Mouse (Mus musculus): ENCODE measurements around the gene Prr13. TPM values are rescaled to one million over a fixed set of nuclear protein-coding genes. Genes with fewer than 3 reads are reported as not detected.

Gene Prr13
- total RNA-seq, 2 experiments from 2014 or later: 11.3 to 14.5 TPM

GRCm38 (mm10) chr15:102460971-102461370, 2.1 kb downstream of the Prr13 start:
- DNase-seq: no peak

- no peak for DNase-seq
Measured at GRCm38 (mm10) chr15:102461430-102462075, 2.7 kb downstream of the Prr13 start.

GRCm38 (mm10) chr15:102463666-102464065, 4.8 kb downstream of the Prr13 start:
- DNase-seq: no peak

- DNase-seq: no peak
Measured at GRCm38 (mm10) chr15:102468675-102469370, 10.0 kb downstream of the Prr13 start.

GRCm38 (mm10) chr15:102470183-102470604, 11.4 kb downstream of the Prr13 start, which contains the start of gene Pcbp2:
Gene Pcbp2, plus strand, starts transcription at chr15:102470539.
- peak; percentile 93 for DNase-seq

GRCm38 (mm10) chr15:102470605-102471294, 11.9 kb downstream of the Prr13 start:
- peak; percentile 85 for DNase-seq

- no peak for DNase-seq
Measured at GRCm38 (mm10) chr15:102471295-102471645, 12.4 kb downstream of the Prr13 start.

GRCm38 (mm10) chr15:102471727-102472126, 12.9 kb downstream of the Prr13 start:
- no peak for DNase-seq

- DNase-seq: no peak
Measured at GRCm38 (mm10) chr15:102473246-102473645, 14.4 kb downstream of the Prr13 start.

- no peak for DNase-seq
Measured at GRCm38 (mm10) chr15:102474520-102474919, 15.7 kb downstream of the Prr13 start.

GRCm38 (mm10) chr15:102483136-102483535, 24.3 kb downstream of the Prr13 start:
- DNase-seq: no peak

GRCm38 (mm10) chr15:102485853-102486252, 27.0 kb downstream of the Prr13 start:
- DNase-seq: no peak

GRCm38 (mm10) chr15:102487664-102488063, 28.8 kb downstream of the Prr13 start:
- no peak for DNase-seq

GRCm38 (mm10) chr15:102498322-102498721, 39.5 kb downstream of the Prr13 start:
- no peak for DNase-seq

GRCm38 (mm10) chr15:102499370-102499769, 40.5 kb downstream of the Prr13 start:
- DNase-seq: no peak

GRCm38 (mm10) chr15:102499851-102500250, 41.0 kb downstream of the Prr13 start:
- DNase-seq: no peak

GRCm38 (mm10) chr15:102500479-102500878, 41.7 kb downstream of the Prr13 start:
- DNase-seq: no peak

GRCm38 (mm10) chr15:102501084-102501814, 42.4 kb downstream of the Prr13 start:
- DNase-seq: no peak

- DNase-seq: no peak
Measured at GRCm38 (mm10) chr15:102502254-102502840, 43.5 kb downstream of the Prr13 start.

GRCm38 (mm10) chr15:102503447-102503846, 44.6 kb downstream of the Prr13 start, which contains the start of gene Gm10337:
Gene Gm10337, plus strand, starts transcription at chr15:102503722.
- no peak for DNase-seq

GRCm38 (mm10) chr15:102503924-102504782, 45.3 kb downstream of the Prr13 start:
- DNase-seq: no peak

Measured in gastrocnemius, postnatal 10 days (tissue).